Mouse (Mus musculus) spleen, adult 2 months (tissue): ENCODE results near the gene Atp1b2. TPM values are rescaled to one million over a fixed set of nuclear protein-coding genes. Genes with fewer than 3 reads are reported as not detected.

Experiments used
- DNase-seq, 2 experiments: peaks; one replicate each; pipeline versions ENCODE4 v3.0.0 to v3.0.0-alpha.2; 2012 to 2021; ENCODE audit warnings: low spot score in 2 of 2, low read depth in 1 of 2
- H3K27ac ChIP-seq: fragments of 200-500 bp; 2 replicates; pipeline ENCODE4 v1.5.1; 2012; ENCODE audit warnings: low read length, inconsistent platforms; ENCODE audit not compliant: insufficient read depth
- H3K27me3 ChIP-seq: fragments of 200-500 bp; 2 replicates; pipeline ENCODE4 v1.6.1; 2012; ENCODE audit warnings: mild to moderate bottlenecking, moderate library complexity, low read length, inconsistent platforms; ENCODE audit not compliant: control insufficient read depth, insufficient read depth
- H3K36me3 ChIP-seq: fragments of 200-500 bp; 2 replicates; pipeline ENCODE4 v1.6.1; 2012; ENCODE audit warnings: mild to moderate bottlenecking, low read length, inconsistent platforms; ENCODE audit not compliant: control insufficient read depth, insufficient read depth
- H3K4me1 ChIP-seq: fragments of 200-500 bp; 2 replicates; pipeline ENCODE4 v1.6.1; 2011; ENCODE audit warnings: inconsistent platforms; ENCODE audit not compliant: control insufficient read depth, insufficient read depth, insufficient read length
- H3K4me3 ChIP-seq: fragments of 200-500 bp; 2 replicates; pipeline ENCODE4 v1.5.1; 2011; ENCODE audit warnings: mild to moderate bottlenecking, inconsistent platforms; ENCODE audit not compliant: insufficient read depth, insufficient read length; ENCODE audit errors: extremely low read depth
- CTCF ChIP-seq: fragments of 200-500 bp; IDR thresholded peaks from 2 replicates; pipeline ENCODE4 v1.5.1; 2011; ENCODE audit warnings: mild to moderate bottlenecking, inconsistent platforms; ENCODE audit not compliant: insufficient read depth, insufficient read length, insufficient replicate concordance; ENCODE audit errors: extremely low read depth
- POLR2A ChIP-seq: fragments of 200-500 bp; IDR thresholded peaks from 2 replicates; pipeline ENCODE4 v1.6.1; 2011; ENCODE audit warnings: low read depth, low read length, inconsistent platforms
- WGBS: fragments of 180-500 bp; shearing (Covaris S2); methylation state at CpG from one replicate; pipeline ENCODE4 v1.1.7; 2018; 5-methylcytosine and 5-hydroxymethylcytosine counted together
- polyA plus RNA-seq: library from polyadenylated mRNA; depleted of rRNA; stranded (reverse); fragments of >200 nt; gene quantifications from 2 replicates; pipeline ENCODE4 v1.2.3, GENCODE M21; 2012

The Atp1b2 gene
- polyA plus RNA-seq, 1 experiment: 11.2 TPM

DNA sequence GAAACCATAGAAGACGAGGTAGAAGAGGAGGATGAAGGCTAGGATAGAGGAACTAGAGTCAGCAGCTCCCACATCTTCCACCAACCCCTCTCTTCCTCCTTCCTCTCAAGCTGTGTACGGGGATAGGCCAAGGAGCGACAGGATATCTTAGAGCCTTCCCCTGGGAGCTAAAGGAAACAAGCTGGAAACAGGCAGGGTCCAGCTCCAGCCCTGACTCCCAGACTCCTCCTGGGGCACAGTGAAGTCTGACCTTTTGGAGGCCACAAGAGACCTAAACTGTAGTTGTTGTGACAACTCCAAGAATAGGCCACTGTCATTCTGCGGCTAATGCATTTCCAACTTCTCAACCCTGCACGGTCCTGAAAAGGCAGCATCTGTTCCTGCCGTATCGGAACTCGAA, 2.2 kb downstream of the Atp1b2 start:
- peaks cover 12% of the 10 kb centered on the region for H3K27me3 ChIP-seq
- H3K27ac ChIP-seq: no peak overlapping the region
- TF ChIP-seq POLR2A (no peak), CTCF (no peak)
- 83% methylated on average over 8 of the region's 8 CpGs for WGBS
- DNase-seq: no peak
- peaks cover 4% of the 10 kb centered on the region; the same call in 1 of the 2 replicates for H3K4me1 ChIP-seq
- no peaks in the 10 kb centered on the region for H3K36me3 ChIP-seq
- no peak overlapping the region for H3K4me3 ChIP-seq

DNA sequence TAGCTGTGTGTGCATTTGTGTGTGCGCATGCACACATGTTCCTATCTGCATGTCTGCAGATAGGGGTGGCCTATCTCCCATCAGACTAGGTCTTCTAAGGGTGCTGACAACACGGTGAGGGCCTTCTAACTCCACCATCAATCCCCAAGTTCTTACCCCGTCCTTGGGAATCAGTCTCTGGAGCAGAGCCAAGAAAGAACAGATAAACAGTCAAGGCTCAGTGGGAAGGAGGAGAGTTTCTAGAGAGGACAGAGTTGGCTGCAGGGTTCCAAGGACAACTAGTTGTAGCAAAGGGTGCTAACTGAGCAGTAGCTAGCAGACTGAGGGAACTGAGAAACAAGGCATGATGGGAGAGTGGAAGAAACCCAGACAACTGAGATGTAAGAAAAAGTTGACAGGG, 4.0 kb downstream of the Atp1b2 start:
- Histone ChIP-seq H3K4me1 (peaks cover 4% of the 10 kb centered on the region; the same call in 1 of the 2 replicates), H3K27ac (no peak overlapping the region), H3K4me3 (no peak overlapping the region), H3K36me3 (no peaks in the 10 kb centered on the region), H3K27me3 (peaks cover 12% of the 10 kb centered on the region)
- no peak for DNase-seq
- WGBS: 73% methylated on average over 3 of the region's 3 CpGs
- no peak for TF ChIP-seq POLR2A
- TF ChIP-seq CTCF: no peak

DNA sequence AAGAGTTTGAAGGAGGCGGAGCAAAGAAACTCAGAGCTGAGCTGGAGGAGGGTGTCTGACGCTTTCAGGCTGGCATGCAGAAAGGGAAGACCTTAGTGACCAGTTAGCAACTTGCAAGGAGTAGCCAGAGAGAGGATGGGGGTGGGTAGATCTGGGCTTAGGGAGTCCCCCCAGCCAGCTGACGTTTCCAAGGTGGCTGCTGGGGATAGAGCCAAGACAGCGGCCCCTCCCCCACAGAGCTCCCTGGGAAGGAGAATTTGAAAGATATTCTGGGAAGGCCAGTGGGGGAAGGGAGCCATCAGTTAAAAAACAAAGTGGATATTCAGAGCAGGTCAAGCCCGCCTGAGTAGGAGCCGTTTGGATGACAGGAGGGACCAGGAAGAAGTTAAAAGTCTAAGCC, 5.6 kb downstream of the Atp1b2 start:
- no peak overlapping the region for H3K4me3 ChIP-seq

DNA sequence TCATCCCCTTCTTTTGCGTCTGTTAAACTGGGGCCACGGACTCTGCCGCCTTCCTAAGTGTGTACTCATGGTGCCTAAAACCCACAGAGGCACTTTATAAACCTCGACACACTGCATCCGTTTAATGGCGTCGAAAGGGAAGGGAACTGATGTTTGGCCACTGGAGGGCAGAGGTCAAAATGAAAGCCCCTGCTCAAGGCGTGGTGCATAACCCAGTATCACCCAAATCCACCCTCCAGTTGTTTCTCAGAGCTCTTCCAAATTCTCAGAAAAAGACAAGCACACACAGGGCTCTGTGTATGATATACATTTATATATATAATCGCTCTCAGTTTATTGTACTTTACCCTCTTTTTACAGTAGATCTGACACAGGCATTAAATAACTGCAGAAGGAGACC, 6.3 kb downstream of the Atp1b2 start:
- Histone ChIP-seq H3K4me3 (no peak overlapping the region), H3K36me3 (no peaks in the 10 kb centered on the region), H3K27ac (no peak overlapping the region), H3K4me1 (no peaks in the 10 kb centered on the region), H3K27me3 (peaks cover under 1% of the 10 kb centered on the region; the same call in 1 of the 2 replicates)
- WGBS: 24% methylated on average over 9 of the region's 9 CpGs
- TF ChIP-seq POLR2A (no peak), CTCF (no peak)
- DNase-seq: no peak

More for the DNA sequence above, 5.6 kb downstream of the Atp1b2 start:
- no peaks in the 10 kb centered on the region for H3K36me3 ChIP-seq
- peaks cover 2% of the 10 kb centered on the region; the same call in 1 of the 2 replicates for H3K4me1 ChIP-seq
- no peak overlapping the region for H3K27ac ChIP-seq
- no peak for DNase-seq
- TF ChIP-seq CTCF (no peak), POLR2A (no peak)
- H3K27me3 ChIP-seq: peaks cover 5% of the 10 kb centered on the region
- WGBS: 77% methylated on average over 6 of the region's 6 CpGs

DNA sequence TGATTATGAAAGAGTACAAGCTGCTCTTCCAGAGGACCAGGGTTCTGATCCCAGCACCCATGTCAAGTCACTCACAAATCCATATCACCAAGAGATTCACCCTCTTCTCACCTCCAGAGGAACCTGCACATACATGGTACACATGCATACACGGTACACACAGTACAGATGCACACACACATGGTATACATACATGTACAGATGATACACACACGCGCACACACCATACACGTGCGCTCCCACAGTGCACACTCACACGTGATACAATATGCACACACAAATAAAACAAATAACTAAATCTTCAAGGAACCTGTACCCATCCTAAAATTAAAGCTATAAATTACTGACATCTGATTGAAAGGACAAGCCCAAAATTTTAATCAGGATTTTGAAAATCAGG, 10.9 kb downstream of the Atp1b2 start:
- no peak overlapping the region for H3K27ac ChIP-seq
- DNase-seq: no peak
- TF ChIP-seq POLR2A (no peak), CTCF (no peak)
- peaks cover 18% of the 10 kb centered on the region for H3K36me3 ChIP-seq
- no peaks in the 10 kb centered on the region for H3K27me3 ChIP-seq
- 96% methylated on average over 6 of the region's 6 CpGs for whole genome bisulfite sequencing
- no peak overlapping the region for H3K4me3 ChIP-seq
- no peaks in the 10 kb centered on the region for H3K4me1 ChIP-seq

DNA sequence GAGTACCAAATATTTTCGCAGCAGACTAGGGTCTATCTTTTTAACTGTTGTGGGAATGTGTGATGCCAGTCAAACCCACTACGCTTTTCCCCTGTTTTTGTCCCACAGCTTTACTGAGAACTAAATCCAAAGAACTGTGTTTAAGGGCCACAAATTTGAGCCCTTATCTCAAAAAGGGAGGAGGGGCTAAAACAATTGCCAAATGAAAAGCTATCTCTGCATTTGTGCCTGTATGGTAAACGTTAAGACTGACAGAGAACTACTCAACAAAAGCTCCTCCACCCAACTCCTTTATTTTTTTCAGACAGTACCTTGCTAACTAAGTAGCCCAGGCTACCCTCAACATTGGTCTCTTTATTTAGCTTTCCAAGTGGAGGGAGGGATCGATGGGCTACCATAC, 12.9 kb downstream of the Atp1b2 start:
- DNase-seq: no peak
- peaks cover 39% of the 10 kb centered on the region for H3K36me3 ChIP-seq

DNA sequence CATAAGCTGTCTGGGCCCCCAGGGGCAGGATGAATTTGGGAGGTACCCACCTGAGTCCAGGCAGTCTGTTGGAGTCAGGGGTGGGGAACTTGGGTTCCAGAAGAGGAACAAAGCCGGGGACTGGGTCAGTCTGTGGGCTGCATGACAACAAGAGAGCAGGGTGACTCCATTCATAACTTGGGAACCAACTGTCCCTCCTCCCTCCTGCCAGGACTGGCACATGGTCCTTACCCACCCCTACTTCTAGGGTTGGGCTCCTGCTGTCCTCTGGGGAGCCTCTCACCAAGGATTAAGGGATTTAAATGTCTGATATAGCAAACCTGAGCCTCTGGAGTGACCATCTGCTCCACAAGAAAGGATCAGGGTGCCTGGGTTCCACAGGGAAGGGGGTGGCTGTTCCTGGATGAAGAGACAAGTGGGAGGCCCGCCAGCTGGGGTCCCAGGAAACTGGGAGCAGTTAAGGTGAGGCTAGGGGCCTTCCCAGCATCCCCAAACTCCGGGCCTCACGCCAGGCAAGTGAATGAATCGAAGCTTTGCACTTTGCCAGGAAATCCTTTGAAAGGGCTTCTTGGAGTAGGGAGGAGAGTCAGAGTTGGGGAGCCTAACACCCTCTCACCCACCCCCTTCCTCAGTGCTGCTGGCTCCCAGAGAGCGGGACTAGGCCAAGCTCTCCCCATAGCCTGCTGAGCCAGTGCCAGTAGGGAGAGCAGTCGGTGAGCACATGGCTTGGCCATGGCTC, 13.7 kb downstream of the Atp1b2 start:
- TF ChIP-seq POLR2A (no peak), CTCF (no peak)
- Histone ChIP-seq H3K4me3 (no peak overlapping the region), H3K27ac (no peak overlapping the region), H3K4me1 (no peaks in the 10 kb centered on the region), H3K36me3 (peaks cover 46% of the 10 kb centered on the region), H3K27me3 (no peaks in the 10 kb centered on the region)
- WGBS: 81% methylated on average over 7 of the region's 7 CpGs
- DNase-seq: no peak

More for the DNA sequence above, 12.9 kb downstream of the Atp1b2 start:
- WGBS: 77% methylated on average over 4 of the region's 4 CpGs
- TF ChIP-seq CTCF (no peak), POLR2A (no peak)
- Histone ChIP-seq H3K4me3 (no peak overlapping the region), H3K4me1 (no peaks in the 10 kb centered on the region), H3K27me3 (no peaks in the 10 kb centered on the region), H3K27ac (no peak overlapping the region)
